Mouse (Mus musculus): ENCODE data around the gene Tas2r121.
"Not testable (repeated sequence)": the region's sequence is repeated elsewhere in the genome, so short reads cannot be mapped to it uniquely, and the experiment has no call there.

Tas2r121 gene

GRCm38 (mm10) chr6:132700907-132701306, at the start of gene Tas2r121:
Gene Tas2r121 (minus strand): TSS chr6:132701007.
- no peak for DNase-seq (ENCODE audit: low read depth, low spot score)

- peak; percentile 55 for DNase-seq (ENCODE audit: low read depth, low spot score)
Observed at GRCm38 (mm10) chr6:132750206-132750605, 49.4 kb upstream of the Tas2r121 start.

- no peak for DNase-seq (ENCODE audit: low read depth, low spot score)
Observed at GRCm38 (mm10) chr6:132737935-132738334, 37.1 kb upstream of the Tas2r121 start, which contains the start of gene Tas2r115. Gene Tas2r115 (minus strand): TSS chr6:132738035.

GRCm38 (mm10) chr6:132711828-132712227, 11.0 kb upstream of the Tas2r121 start, which contains the start of gene Tas2r122:
Gene Tas2r122 (minus strand): TSS chr6:132711928.
- no peak for DNase-seq (ENCODE audit: low read depth, low spot score)

- not testable (repeated sequence) for DNase-seq (ENCODE audit: low read depth, low spot score)
Observed at GRCm38 (mm10) chr6:132691596-132691995, 9.2 kb downstream of the Tas2r121 start.

- no peak for DNase-seq (ENCODE audit: low read depth, low spot score)
Observed at GRCm38 (mm10) chr6:132656653-132657052, 44.2 kb downstream of the Tas2r121 start, which contains the start of gene Tas2r120. Gene Tas2r120 (plus strand): TSS chr6:132656953.

GRCm38 (mm10) chr6:132651426-132651825, 49.4 kb downstream of the Tas2r121 start, which contains the start of gene A630073D07Rik:
Gene A630073D07Rik (minus strand): TSS chr6:132651526.
- DNase-seq (ENCODE audit: low read depth, low spot score) = no peak
